Mouse (Mus musculus) thymus, adult 18-20 months (tissue): Measurements from ENCODE around the gene Ache.
"Not testable (repeated sequence)": the region's sequence is repeated elsewhere in the genome, so short reads cannot be mapped to it uniquely, and the experiment has no call there.

Source experiments
- DNase-seq, 2 experiments: peaks; one replicate each; pipeline ENCODE4 v3.0.0; 2022; ENCODE audit warnings: mixed read lengths in 2 of 2

Gene Ache

GRCm38 (mm10) chr5:137287032-137287952 lies at the start of gene Ache:
Gene Ache (plus strand): TSS chr5:137287519.
- no peak for DNase-seq

- DNase-seq, result no peak
Measured at GRCm38 (mm10) chr5:137263897-137264720, 23.2 kb upstream of the Ache start.

- DNase-seq, result no peak
Measured at GRCm38 (mm10) chr5:137264787-137265186, 22.5 kb upstream of the Ache start.

GRCm38 (mm10) chr5:137268131-137268910 lies 19.0 kb upstream of the Ache start:
- peak; percentile 56 to 72 for DNase-seq

GRCm38 (mm10) chr5:137277360-137278342 lies 9.7 kb upstream of the Ache start:
- no peak for DNase-seq

GRCm38 (mm10) chr5:137284411-137284810 lies 2.9 kb upstream of the Ache start:
- DNase-seq, result not testable (repeated sequence)

- no peak for DNase-seq
Measured at GRCm38 (mm10) chr5:137285045-137285444, 2.3 kb upstream of the Ache start.

GRCm38 (mm10) chr5:137285986-137286385 lies 1.3 kb upstream of the Ache start:
- DNase-seq, result no peak

GRCm38 (mm10) chr5:137286655-137287031 lies 676 bp upstream of the Ache start:
- peak; percentile 65 to 77 for DNase-seq

GRCm38 (mm10) chr5:137287953-137288743 lies 829 bp downstream of the Ache start:
- DNase-seq, result no peak

GRCm38 (mm10) chr5:137288999-137289470 lies 1.7 kb downstream of the Ache start:
- peak in 1 of 2 experiments; percentile 35 for DNase-seq

- DNase-seq, result no peak
Measured at GRCm38 (mm10) chr5:137289591-137290365, 2.5 kb downstream of the Ache start.

- DNase-seq, result no peak
Measured at GRCm38 (mm10) chr5:137290677-137291076, 3.4 kb downstream of the Ache start.

- DNase-seq, result no peak
Measured at GRCm38 (mm10) chr5:137291381-137291926, 4.1 kb downstream of the Ache start.

- peak; percentile 58 to 64 for DNase-seq
Measured at GRCm38 (mm10) chr5:137293282-137293681, 6.0 kb downstream of the Ache start.

GRCm38 (mm10) chr5:137293839-137294743 lies 6.8 kb downstream of the Ache start, which contains the start of gene Ufsp1:
Gene Ufsp1 (plus strand): TSS chr5:137294629.
- peak; percentile 90 to 92 for DNase-seq

GRCm38 (mm10) chr5:137294744-137295093 lies 7.4 kb downstream of the Ache start:
- no peak for DNase-seq

- DNase-seq, result no peak
Measured at GRCm38 (mm10) chr5:137295296-137295695, 8.0 kb downstream of the Ache start.
